Mouse (Mus musculus) heart, embryonic 13.5 days (tissue): ENCODE measurements around the gene Moap1. TPM values are rescaled to one million over a fixed set of nuclear protein-coding genes. Genes with fewer than 3 reads are reported as not detected.
A peak's percentile ranks its signal among the peaks of the same experiment; 100 is the strongest.

Experiments used
- ATAC-seq: fragments of 200-750 bp; cut with Nextera tagmentation; 2 replicates; pipeline ENCODE4 v1.8.0; 2017; ENCODE audit warnings: moderate TSS enrichment; ENCODE audit not compliant: insufficient number of reproducible peaks, low FRiP score, low TSS enrichment; ENCODE audit errors: extremely low read depth
- H3K27ac ChIP-seq: fragments of 300-500 bp; sonication (generic); replicated peaks from 2 replicates; pipeline ENCODE4 v1.5.1; 2015; ENCODE audit warnings: moderate library complexity, mild to moderate bottlenecking, inconsistent platforms
- H3K27me3 ChIP-seq: fragments of 300-500 bp; sonication (generic); replicated peaks from 2 replicates; pipeline ENCODE4 v1.6.1; 2015; ENCODE audit warnings: mild to moderate bottlenecking, inconsistent platforms
- H3K36me3 ChIP-seq: fragments of 300-500 bp; sonication (generic); 2 replicates; pipeline ENCODE4 v1.6.1; 2015; ENCODE audit warnings: mild to moderate bottlenecking, inconsistent platforms
- H3K4me1 ChIP-seq: fragments of 300-500 bp; sonication (generic); 2 replicates; pipeline ENCODE4 v1.6.1; 2015; ENCODE audit warnings: inconsistent platforms
- H3K4me2 ChIP-seq: fragments of 300-500 bp; sonication (generic); 2 replicates; pipeline ENCODE4 v1.6.1; 2015; ENCODE audit warnings: inconsistent platforms, mild to moderate bottlenecking, moderate library complexity
- H3K4me3 ChIP-seq: fragments of 300-500 bp; sonication (generic); 2 replicates; pipeline ENCODE4 v1.5.1; 2015; ENCODE audit warnings: moderate library complexity, mild to moderate bottlenecking, inconsistent platforms
- H3K9ac ChIP-seq: fragments of 300-500 bp; sonication (generic); 2 replicates; pipeline ENCODE4 v1.6.1; 2015; ENCODE audit warnings: inconsistent platforms, mild to moderate bottlenecking, moderate library complexity
- H3K9me3 ChIP-seq: fragments of 300-500 bp; sonication (generic); 2 replicates; pipeline ENCODE4 v1.6.1; 2016; ENCODE audit warnings: inconsistent platforms
- WGBS: fragments of 180-500 bp; shearing (Covaris S2); methylation state at CpG from one replicate; pipeline ENCODE4 v1.1.7; 2015; ENCODE audit warnings: mixed read lengths; 5-methylcytosine and 5-hydroxymethylcytosine counted together
- polyA plus RNA-seq: library from polyadenylated mRNA; unstranded; fragments of >200 nt; fragmentation: Nextera tagmentation; extraction: Ambion mirVana; gene quantifications from 2 replicates; pipeline ENCODE4 v1.2.1, GENCODE M21; 2015

The Moap1 gene
- polyA plus RNA-seq, result 17.9 and 18.3 TPM in 2 replicates

DNA sequence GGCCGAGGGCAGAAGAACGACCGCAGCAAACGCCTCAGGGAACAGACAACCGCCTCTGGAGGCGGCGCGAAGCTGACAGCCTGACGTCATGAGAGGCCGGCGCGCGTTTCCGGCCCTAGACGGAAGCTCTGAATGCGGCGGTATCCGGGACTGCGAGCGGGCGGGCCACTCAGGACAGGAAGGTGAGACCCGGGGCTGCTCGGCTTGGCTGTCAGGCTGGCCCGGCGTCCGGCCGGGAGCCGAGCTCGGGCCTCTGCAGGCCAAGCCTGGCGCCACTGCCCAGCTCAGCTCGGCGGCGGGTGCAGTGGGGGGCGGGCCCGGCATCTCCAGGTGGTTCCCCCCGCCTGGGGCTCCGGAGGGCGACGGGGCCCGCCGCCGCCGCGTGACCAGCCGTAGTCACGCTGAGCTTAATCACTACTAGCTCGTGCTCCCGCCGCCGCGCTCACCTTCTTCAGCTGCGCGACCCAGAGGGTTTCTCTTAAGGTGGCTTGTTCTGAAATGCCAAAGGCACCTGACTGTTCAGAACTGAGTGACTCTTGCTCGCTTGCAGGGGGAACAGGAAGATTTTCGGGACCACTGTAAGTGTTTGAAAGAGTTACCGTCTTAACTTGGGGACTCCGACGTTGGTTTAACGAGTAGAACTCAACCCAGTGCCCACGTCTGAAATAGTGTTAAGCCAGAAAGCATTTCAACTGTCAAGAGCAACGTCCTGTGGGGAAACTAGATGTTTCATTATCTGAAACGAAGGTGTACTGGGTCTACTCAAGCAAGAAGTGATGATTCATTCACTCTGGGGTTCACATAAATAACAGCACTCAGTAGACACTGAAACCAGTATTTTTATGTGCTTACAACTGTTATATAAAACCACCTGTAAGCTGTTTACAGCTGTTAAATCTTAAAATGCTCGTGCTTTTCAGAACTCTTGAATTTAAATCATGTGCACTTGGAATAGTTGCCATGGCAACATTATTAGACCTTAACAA lies at the start of gene Moap1, which contains the start of gene Tmem251:
Gene Moap1, minus strand, starts transcription at position 73 of the 986 bp plus-strand sequence.
Gene Tmem251, plus strand, starts transcription at position 174 of the 986 bp plus-strand sequence.
- Histone ChIP-seq H3K4me1 (peaks cover 30% of the 10 kb centered on the region), H3K9ac (peak within 1 kb of the TSS; percentile 88), H3K9me3 (no peaks in the 10 kb centered on the region), H3K4me3 (peak within 1 kb of the TSS; percentile 71), H3K27ac (peak within 1 kb of the TSS; percentile 93), H3K36me3 (peaks cover 24% of the 10 kb centered on the region), H3K4me2 (peak within 1 kb of the TSS; percentile 92), H3K27me3 (no peaks in the 10 kb centered on the region)
- peak; percentile 95 for ATAC-seq
- WGBS, result under 1% methylated on average over 62 of the region's 63 CpGs

DNA sequence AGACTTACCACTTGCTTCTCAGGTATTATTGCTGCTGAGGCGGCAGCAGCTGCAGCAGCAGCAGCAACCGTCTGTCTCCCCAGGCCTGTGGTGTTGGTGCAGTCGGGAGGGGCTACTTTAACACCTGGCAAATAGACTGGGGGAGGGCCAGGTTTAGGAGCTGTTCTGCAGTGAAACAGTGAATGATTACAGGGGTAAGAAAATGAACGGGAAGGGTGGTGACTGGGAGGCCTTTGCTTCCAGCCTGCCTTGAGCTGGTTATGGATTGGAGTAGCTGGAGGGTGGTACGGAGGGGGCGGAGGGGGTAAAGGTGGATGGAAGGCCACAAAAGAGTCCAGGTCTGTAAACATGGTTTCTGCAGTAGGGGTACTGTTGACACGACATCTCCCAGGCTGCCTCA lies 44.5 kb upstream of the Moap1 start:
- Histone ChIP-seq H3K9me3 (no peaks in the 10 kb centered on the region), H3K4me1 (no peaks in the 10 kb centered on the region), H3K9ac (no peak overlapping the region), H3K4me2 (no peak overlapping the region), H3K4me3 (no peak overlapping the region), H3K36me3 (peaks cover 93% of the 10 kb centered on the region), H3K27ac (no peak overlapping the region), H3K27me3 (no peaks in the 10 kb centered on the region)
- 81% methylated on average over 7 of the region's 7 CpGs for WGBS
- ATAC-seq, result no peak

DNA sequence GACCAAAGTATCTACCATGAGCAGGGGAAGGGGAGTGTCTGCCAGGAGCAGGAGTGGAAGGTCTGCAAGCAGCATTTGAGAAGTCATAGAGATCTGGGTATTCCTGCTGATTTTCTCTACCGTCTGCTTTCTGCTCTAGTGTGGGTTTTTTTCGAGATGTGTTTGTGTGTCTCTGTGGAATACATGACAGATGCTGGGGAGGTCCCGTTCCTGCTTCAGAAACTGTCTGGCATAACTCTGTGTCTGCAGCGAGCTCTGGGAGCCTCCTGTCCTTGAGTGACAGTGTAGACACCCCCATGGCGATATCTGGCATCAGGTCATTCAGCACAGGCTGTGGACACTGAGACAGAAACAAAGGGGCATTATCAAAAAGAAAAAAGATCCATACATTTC lies 42.1 kb upstream of the Moap1 start:
- ATAC-seq, result no peak
- H3K36me3 ChIP-seq, result peaks cover 81% of the 10 kb centered on the region

DNA sequence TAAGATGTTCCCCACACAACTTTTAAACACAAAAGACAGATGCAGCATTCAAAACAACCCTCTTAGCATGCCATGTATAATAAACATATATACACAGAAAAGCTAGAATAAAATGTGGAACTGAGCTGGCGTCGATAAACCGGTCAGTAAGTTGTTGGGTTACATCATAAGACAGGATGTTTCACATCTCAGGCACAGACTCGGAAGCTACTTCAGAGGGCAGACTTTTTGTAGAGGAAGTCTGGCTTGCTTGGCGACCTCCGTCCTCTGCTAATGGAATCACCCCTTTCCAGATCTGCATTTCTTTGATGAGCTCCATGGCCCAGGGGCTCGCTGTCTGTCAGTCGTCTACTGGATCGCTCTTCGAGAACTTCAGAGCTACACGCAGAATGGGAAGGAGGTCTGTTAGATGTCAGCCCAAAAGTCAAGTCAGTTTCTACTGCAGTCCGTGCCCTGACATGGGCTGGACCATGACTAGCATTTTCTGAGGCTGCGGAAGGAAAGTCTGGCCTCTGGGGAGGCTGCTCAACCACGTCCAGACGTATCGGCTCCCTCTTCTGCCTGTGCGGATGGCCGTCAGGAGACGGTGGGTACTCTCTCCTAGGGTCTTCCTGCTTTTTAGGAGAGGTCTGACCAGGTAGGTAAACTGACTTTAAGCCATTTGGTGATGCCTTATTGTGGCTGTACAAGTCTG lies 41.6 kb upstream of the Moap1 start:
- WGBS, result 84% methylated on average over 19 of the region's 19 CpGs
- peaks cover 75% of the 10 kb centered on the region for H3K36me3 ChIP-seq
- H3K9me3 ChIP-seq, result no peaks in the 10 kb centered on the region
- H3K4me3 ChIP-seq, result no peak overlapping the region
- no peak overlapping the region for H3K4me2 ChIP-seq
- no peak overlapping the region for H3K9ac ChIP-seq
- H3K27me3 ChIP-seq, result no peaks in the 10 kb centered on the region
- peaks cover 2% of the 10 kb centered on the region for H3K4me1 ChIP-seq
- no peak overlapping the region for H3K27ac ChIP-seq
- ATAC-seq, result no peak

More for the DNA sequence above, 42.1 kb upstream of the Moap1 start:
- 79% methylated on average over 5 of the region's 5 CpGs for WGBS
- no peaks in the 10 kb centered on the region for H3K9me3 ChIP-seq
- no peak overlapping the region for H3K4me2 ChIP-seq
- H3K27ac ChIP-seq, result no peak overlapping the region
- no peak overlapping the region for H3K9ac ChIP-seq
- no peaks in the 10 kb centered on the region for H3K4me1 ChIP-seq
- no peaks in the 10 kb centered on the region for H3K27me3 ChIP-seq
- no peak overlapping the region for H3K4me3 ChIP-seq

DNA sequence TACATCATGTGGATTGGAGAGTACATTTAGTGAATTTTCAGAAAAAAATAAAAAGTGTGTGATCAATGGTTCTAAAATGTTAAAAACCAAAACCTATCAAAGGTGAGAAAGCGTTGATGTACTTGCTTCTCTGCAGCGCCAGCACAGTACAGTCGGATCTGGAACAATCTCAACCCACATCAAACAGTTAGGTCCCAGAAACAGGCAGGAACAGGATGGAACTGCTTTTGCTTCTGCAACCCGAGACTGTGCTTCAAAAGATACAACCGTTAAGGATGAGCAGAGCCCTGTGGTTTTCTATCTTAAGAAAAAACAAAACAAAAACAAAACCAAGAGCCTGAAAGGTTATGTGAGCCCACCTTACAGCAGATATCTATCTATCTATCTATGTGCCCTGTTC lies 39.4 kb upstream of the Moap1 start:
- Histone ChIP-seq H3K4me1 (peaks cover 10% of the 10 kb centered on the region), H3K27ac (no peak overlapping the region), H3K9ac (no peak overlapping the region), H3K4me3 (no peak overlapping the region), H3K36me3 (peaks cover 57% of the 10 kb centered on the region), H3K9me3 (no peaks in the 10 kb centered on the region), H3K27me3 (no peaks in the 10 kb centered on the region), H3K4me2 (no peak overlapping the region)
- WGBS, result 90% methylated on average over 5 of the region's 5 CpGs
- no peak for ATAC-seq

DNA sequence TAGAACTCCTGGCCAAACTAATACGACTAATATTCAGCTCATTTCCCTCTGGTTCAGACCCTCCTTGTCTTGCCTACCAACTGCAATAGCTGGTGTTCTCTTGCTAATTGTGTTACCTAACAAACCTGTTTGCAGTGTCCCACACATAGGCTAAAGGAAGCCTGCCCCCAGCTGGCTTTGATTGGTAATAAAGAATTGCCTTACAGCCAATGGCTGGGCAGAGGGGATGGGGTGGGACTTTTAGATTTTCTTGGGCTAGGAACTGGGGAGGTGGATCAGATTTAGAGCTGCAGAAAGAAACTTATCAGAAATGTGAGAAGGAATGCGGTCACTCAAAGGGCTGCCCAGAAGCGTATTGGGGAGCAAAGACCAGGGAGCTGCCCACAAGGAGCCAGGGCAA lies 36.0 kb upstream of the Moap1 start:
- Histone ChIP-seq H3K9ac (no peak overlapping the region), H3K36me3 (peaks cover 59% of the 10 kb centered on the region), H3K4me1 (peaks cover 10% of the 10 kb centered on the region), H3K27me3 (no peaks in the 10 kb centered on the region), H3K4me2 (no peak overlapping the region), H3K4me3 (no peak overlapping the region), H3K9me3 (no peaks in the 10 kb centered on the region), H3K27ac (0 out of 2 replicates have a peak overlapping the region, but pooled peaks have one; percentile 9)
- ATAC-seq, result no peak; the same call in 1 of the 2 replicates
- 31% methylated on average over 3 of the region's 3 CpGs for WGBS

DNA sequence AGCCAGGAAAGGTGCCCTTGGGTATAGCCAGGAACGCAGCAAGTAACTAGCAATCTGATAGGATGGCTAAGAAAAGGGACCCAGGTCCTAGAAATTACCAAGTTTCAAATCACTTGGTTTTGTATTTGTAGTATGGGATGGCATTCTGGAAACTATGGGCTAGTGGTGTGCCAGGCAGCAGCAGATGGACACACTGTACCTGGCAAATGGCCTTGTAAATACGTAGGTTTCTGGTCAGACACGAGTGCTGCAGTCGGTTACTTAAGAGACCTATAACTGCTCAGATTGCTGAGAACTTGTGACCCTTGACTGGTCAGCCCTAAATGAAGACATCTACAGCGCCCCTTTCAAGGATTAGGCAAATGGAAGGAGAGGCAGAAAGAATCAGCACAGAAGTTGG lies 34.7 kb upstream of the Moap1 start:
- Histone ChIP-seq H3K4me1 (peaks cover 10% of the 10 kb centered on the region), H3K27me3 (no peaks in the 10 kb centered on the region), H3K4me3 (no peak overlapping the region), H3K9me3 (no peaks in the 10 kb centered on the region), H3K27ac (no peak overlapping the region), H3K36me3 (peaks cover 57% of the 10 kb centered on the region), H3K4me2 (no peak overlapping the region), H3K9ac (no peak overlapping the region)
- no peak for ATAC-seq
- WGBS, result 88% methylated on average over 5 of the region's 5 CpGs

DNA sequence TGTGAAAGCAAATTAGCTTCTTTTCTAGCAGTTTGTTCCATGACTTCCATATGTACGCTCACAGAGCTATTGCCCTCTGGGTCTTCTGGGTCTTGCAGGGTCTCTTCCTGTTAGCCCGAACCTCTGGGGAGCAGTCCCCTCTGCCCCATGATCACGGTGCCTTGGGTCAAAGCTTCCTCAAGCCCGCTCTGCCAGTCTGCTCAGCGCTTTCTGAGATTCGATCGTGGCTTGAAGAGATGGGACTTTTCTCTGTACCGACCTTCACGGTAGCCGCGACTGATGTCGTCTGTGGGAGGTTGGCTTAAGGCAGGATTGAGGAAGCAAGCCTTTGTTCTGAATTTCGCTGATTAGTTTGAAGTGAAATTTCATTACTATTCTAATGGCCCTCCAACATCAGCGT lies 32.6 kb upstream of the Moap1 start:
- Histone ChIP-seq H3K9ac (no peak overlapping the region), H3K27ac (no peak overlapping the region), H3K4me2 (no peak overlapping the region), H3K4me1 (peaks cover 10% of the 10 kb centered on the region), H3K9me3 (no peaks in the 10 kb centered on the region), H3K27me3 (no peaks in the 10 kb centered on the region), H3K4me3 (no peak overlapping the region), H3K36me3 (peaks cover 66% of the 10 kb centered on the region)
- 86% methylated on average over 14 of the region's 14 CpGs for WGBS
- ATAC-seq, result no peak

DNA sequence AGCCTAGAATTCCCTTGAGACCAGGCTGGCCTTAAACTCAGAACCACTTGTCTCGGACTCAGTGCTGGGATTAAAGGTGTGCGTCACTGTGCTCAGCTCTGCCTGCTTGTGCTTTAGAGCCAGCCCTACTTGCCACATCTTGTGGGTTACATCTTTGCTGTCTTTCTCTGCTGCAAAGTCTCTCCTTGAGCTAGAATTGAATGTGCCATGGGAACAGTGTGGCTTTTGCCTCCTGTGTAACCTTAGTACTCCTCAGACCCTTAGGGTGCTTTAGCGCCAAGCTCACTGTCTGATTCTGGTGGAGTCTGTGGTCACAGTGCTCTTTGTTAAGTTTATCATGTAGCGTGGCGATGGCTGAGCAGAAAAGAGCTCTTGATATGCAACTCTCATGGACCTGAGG lies 29.2 kb upstream of the Moap1 start:
- H3K9ac ChIP-seq, result no peak overlapping the region
- 89% methylated on average over 5 of the region's 5 CpGs for WGBS
- ATAC-seq, result no peak
- H3K36me3 ChIP-seq, result peaks cover 96% of the 10 kb centered on the region
- no peak overlapping the region for H3K4me3 ChIP-seq
- no peaks in the 10 kb centered on the region for H3K27me3 ChIP-seq
- H3K4me1 ChIP-seq, result no peaks in the 10 kb centered on the region
- no peaks in the 10 kb centered on the region for H3K9me3 ChIP-seq
- H3K27ac ChIP-seq, result no peak overlapping the region
- no peak overlapping the region for H3K4me2 ChIP-seq

DNA sequence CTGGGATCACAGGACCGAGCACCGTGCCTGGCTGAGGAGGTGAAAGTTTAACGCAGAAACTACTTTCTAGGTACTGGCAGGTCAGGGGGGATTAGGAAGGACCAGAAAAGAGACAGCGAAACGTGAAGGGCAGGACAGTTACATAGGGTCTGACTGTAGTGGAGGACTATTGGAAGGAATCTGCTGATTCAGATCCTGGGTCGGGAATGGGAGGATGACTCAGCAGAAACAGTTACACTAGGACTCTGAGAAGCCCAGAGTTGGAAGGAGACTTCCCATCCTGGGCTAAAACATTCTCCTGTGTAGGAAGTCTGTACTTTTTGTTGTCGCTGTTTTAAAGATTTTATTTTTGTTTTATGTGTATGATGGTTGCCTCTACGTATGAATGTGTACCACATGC lies 28.1 kb upstream of the Moap1 start:
- ATAC-seq, result no peak
- no peak overlapping the region for H3K4me3 ChIP-seq
- no peaks in the 10 kb centered on the region for H3K4me1 ChIP-seq
- no peaks in the 10 kb centered on the region for H3K9me3 ChIP-seq
- peaks cover 96% of the 10 kb centered on the region for H3K36me3 ChIP-seq
- no peak overlapping the region for H3K27ac ChIP-seq
- H3K4me2 ChIP-seq, result no peak overlapping the region
- 91% methylated on average over 8 of the region's 8 CpGs for WGBS
- no peak overlapping the region for H3K9ac ChIP-seq
- no peaks in the 10 kb centered on the region for H3K27me3 ChIP-seq

DNA sequence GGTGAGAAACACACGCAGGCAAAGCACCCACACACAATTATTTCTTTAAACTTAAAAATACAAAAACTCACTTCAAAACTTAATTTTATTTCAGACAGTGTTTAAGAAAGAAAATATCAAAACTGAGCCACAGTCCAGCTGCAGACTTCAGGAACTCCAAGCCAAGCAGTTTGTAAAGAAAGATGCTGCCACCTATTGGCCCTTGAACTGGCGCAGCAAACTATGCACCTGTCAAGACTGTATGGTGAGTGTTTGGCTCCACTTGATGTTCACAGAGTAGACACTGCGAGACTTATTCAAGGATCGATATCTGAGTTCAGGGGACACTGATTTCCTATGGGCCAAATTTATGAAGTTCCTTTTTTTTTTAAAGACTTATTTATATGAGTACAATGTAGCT lies 25.5 kb upstream of the Moap1 start:
- ATAC-seq, result no peak
- no peak overlapping the region for H3K4me2 ChIP-seq
- no peaks in the 10 kb centered on the region for H3K9me3 ChIP-seq
- H3K27me3 ChIP-seq, result no peaks in the 10 kb centered on the region
- WGBS, result 92% methylated on average over 4 of the region's 4 CpGs
- no peak overlapping the region for H3K27ac ChIP-seq
- no peak overlapping the region for H3K4me3 ChIP-seq
- no peak overlapping the region for H3K9ac ChIP-seq
- peaks cover 94% of the 10 kb centered on the region for H3K36me3 ChIP-seq
- H3K4me1 ChIP-seq, result no peaks in the 10 kb centered on the region
